Mouse (Mus musculus) forebrain, embryonic 15.5 days (tissue): ENCODE data around the gene Gm45261. TPM values are rescaled to one million over a fixed set of nuclear protein-coding genes. Genes with fewer than 3 reads are reported as not detected.

Experiments used
- ATAC-seq: fragments of 200-750 bp; cut with Nextera tagmentation; replicated peaks from 2 replicates; pipeline ENCODE4 v1.8.0; 2017; ENCODE audit warnings: mild to moderate bottlenecking, moderate TSS enrichment, moderate library complexity
- H3K27ac ChIP-seq: fragments of 300-500 bp; sonication (generic); replicated peaks from 2 replicates; pipeline ENCODE4 v1.5.1; 2015; ENCODE audit warnings: mild to moderate bottlenecking, inconsistent platforms
- H3K27me3 ChIP-seq: fragments of 300-500 bp; sonication (generic); 2 replicates; pipeline ENCODE4 v1.6.1; 2015; ENCODE audit warnings: inconsistent platforms
- H3K36me3 ChIP-seq: fragments of 300-500 bp; sonication (generic); 2 replicates; pipeline ENCODE4 v1.6.1; 2015; ENCODE audit warnings: mild to moderate bottlenecking, inconsistent platforms
- H3K4me1 ChIP-seq: fragments of 300-500 bp; sonication (generic); 2 replicates; pipeline ENCODE4 v1.6.1; 2015; ENCODE audit warnings: inconsistent platforms
- H3K4me2 ChIP-seq: fragments of 300-500 bp; sonication (generic); replicated peaks from 2 replicates; pipeline ENCODE4 v1.6.1; 2015; ENCODE audit warnings: mild to moderate bottlenecking, inconsistent platforms
- H3K4me3 ChIP-seq: fragments of 300-500 bp; sonication (generic); 2 replicates; pipeline ENCODE4 v1.5.1; 2015; ENCODE audit warnings: mild to moderate bottlenecking, inconsistent platforms
- H3K9ac ChIP-seq: fragments of 300-500 bp; sonication (generic); replicated peaks from 2 replicates; pipeline ENCODE4 v1.6.1; 2015; ENCODE audit warnings: mild to moderate bottlenecking, inconsistent platforms
- H3K9me3 ChIP-seq: fragments of 300-500 bp; sonication (generic); 2 replicates; pipeline ENCODE4 v1.6.1; 2016; ENCODE audit warnings: inconsistent platforms
- WGBS: fragments of 180-500 bp; shearing (Covaris S2); methylation state at CpG from one replicate; pipeline ENCODE4 v1.1.7; 2015; ENCODE audit warnings: mixed read lengths; 5-methylcytosine and 5-hydroxymethylcytosine counted together
- polyA plus RNA-seq: library from polyadenylated mRNA; unstranded; fragments of >200 nt; fragmentation: Nextera tagmentation; extraction: Ambion mirVana; gene quantifications from 2 replicates; pipeline ENCODE4 v1.2.1, GENCODE M21; 2015

The Gm45261 gene
- polyA plus RNA-seq, 1 experiment from 2014 or later, result not detected

- Histone ChIP-seq H3K36me3 (no peaks in the 10 kb centered on the region), H3K9me3 (no peaks in the 10 kb centered on the region), H3K9ac (no peak overlapping the region), H3K4me2 (no peak overlapping the region), H3K4me3 (no peak overlapping the region), H3K4me1 (no peaks in the 10 kb centered on the region), H3K27me3 (peaks cover 29% of the 10 kb centered on the region), H3K27ac (no peak overlapping the region)
- peak; percentile 89 for ATAC-seq
- 2% methylated on average over 3 of the region's 3 CpGs for WGBS
Measured at GRCm38 (mm10) chr1:80408586-80408985, 52.7 kb downstream of the Gm45261 start.

- Histone ChIP-seq H3K27me3 (no peaks in the 10 kb centered on the region), H3K27ac (no peak overlapping the region), H3K4me1 (no peaks in the 10 kb centered on the region), H3K36me3 (no peaks in the 10 kb centered on the region), H3K4me2 (no peak overlapping the region), H3K4me3 (no peak overlapping the region), H3K9ac (no peak overlapping the region), H3K9me3 (no peaks in the 10 kb centered on the region)
- no peak for ATAC-seq
- WGBS, result 82% methylated on average over 3 of the region's 3 CpGs
Measured at GRCm38 (mm10) chr1:80404196-80404595, 57.1 kb downstream of the Gm45261 start.

GRCm38 (mm10) chr1:80403366-80403893, 57.8 kb downstream of the Gm45261 start:
- Histone ChIP-seq H3K9me3 (no peaks in the 10 kb centered on the region), H3K4me1 (no peaks in the 10 kb centered on the region), H3K27me3 (no peaks in the 10 kb centered on the region), H3K4me3 (no peak overlapping the region), H3K9ac (no peak overlapping the region), H3K36me3 (no peaks in the 10 kb centered on the region), H3K27ac (no peak overlapping the region), H3K4me2 (no peak overlapping the region)
- ATAC-seq, result no peak
- WGBS, result 40% methylated on average over 3 of the region's 3 CpGs

- no peak for ATAC-seq
- Histone ChIP-seq H3K27me3 (no peaks in the 10 kb centered on the region), H3K4me1 (no peaks in the 10 kb centered on the region), H3K9me3 (no peaks in the 10 kb centered on the region), H3K27ac (no peak overlapping the region), H3K9ac (no peak overlapping the region), H3K4me2 (no peak overlapping the region), H3K36me3 (no peaks in the 10 kb centered on the region), H3K4me3 (no peak overlapping the region)
- WGBS, result 90% methylated on average over 1 of the region's 1 CpGs
Measured at GRCm38 (mm10) chr1:80401961-80402360, 59.3 kb downstream of the Gm45261 start.

Other genes starting within 250 kb of the Gm45261 start
- gene Fam124b, start 243.0 kb downstream of the Gm45261 start, polyA plus RNA-seq, result 0.45 and 0.55 TPM in 2 replicates
- gene Cul3, start 121.0 kb downstream of the Gm45261 start, polyA plus RNA-seq, result 34.3 and 35.2 TPM in 2 replicates